Mouse (Mus musculus): ENCODE data around the gene Zfp526.

DNA sequence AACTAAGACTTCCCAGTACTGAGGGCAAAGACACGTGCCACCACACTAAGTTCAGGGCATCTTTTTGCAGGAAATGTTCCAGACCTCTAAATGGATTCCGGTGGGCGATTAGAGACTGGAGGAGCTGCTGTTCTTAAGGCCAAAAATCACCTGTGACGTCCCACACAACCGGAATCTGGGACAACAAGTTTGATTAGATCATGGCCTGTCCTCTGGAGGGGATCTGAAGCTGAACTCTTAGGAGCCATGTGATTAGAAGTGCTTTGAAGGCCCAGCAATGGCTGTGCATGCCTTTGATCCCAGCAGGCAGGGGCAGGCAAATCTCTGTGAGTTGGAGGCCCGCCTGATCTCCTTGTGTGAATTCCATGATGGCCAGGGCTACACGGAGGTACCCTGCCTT lies 19.4 kb downstream of the Zfp526 start:
- TF ChIP-seq POLR2A (IDR thresholded peaks at IDR 0.05; ENCODE audit: insufficient read depth, low read length) (no peak), EP300 (IDR thresholded peaks at IDR 0.05; ENCODE audit: insufficient read depth, low read depth, low read length) (no peak)

Measured in ES-Bruce4 (cell line).